Mouse (Mus musculus) G1E (cell line): Measurements from ENCODE around the gene Pigu.

ENCODE experiments used
- GATA1 ChIP-seq: IDR thresholded peaks from 2 replicates; pipeline ENCODE4 v1.6.1; 2012; ENCODE audit warnings: borderline replicate concordance, low read length, inconsistent platforms, mixed read lengths
- TAL1 ChIP-seq: conservative IDR thresholded peaks from 2 replicates; pipeline ENCODE4 v1.6.1; 2012; ENCODE audit warnings: low read depth, low read length, inconsistent platforms, mixed read lengths

GRCm38 (mm10) chr2:155235746-155236361 lies 121.4 kb downstream of the Pigu start:
- TF ChIP-seq TAL1, result no peak
- TF ChIP-seq GATA1, result no peak
